Mouse (Mus musculus) leukemia stem cell, adult 10-12 weeks (primary cell): ENCODE results near the gene Fam107b. TPM values are rescaled to one million over a fixed set of nuclear protein-coding genes. Genes with fewer than 3 reads are reported as not detected.

Experiments used
- polyA plus RNA-seq: library from polyadenylated mRNA; stranded (reverse); fragments of >175 nt; gene quantifications from 2 replicates; pipeline ENCODE4 v1.2.3, GENCODE M21; 2012; ENCODE audit warnings: low replicate concordance

Fam107b gene
- polyA plus RNA-seq: 56.9 and 77.6 TPM in 2 replicates

GRCm38 (mm10) chr2:3570186-3570585 is at the start of gene Fam107b:
Gene Fam107b, plus strand, starts transcription at chr2:3570488.

Other genes with a start within 250 kb of the Fam107b start
- 0.24 and 1.7 TPM in 2 replicates for gene Rpp38, start 237.8 kb upstream of the Fam107b start, polyA plus RNA-seq
- gene Acbd7, start 234.3 kb upstream of the Fam107b start, polyA plus RNA-seq: not detected in 2 replicates
- not detected in 2 replicates for gene Olah, start 173.3 kb upstream of the Fam107b start, polyA plus RNA-seq
- not detected in 2 replicates for gene Meig1, start 147.8 kb upstream of the Fam107b start, polyA plus RNA-seq
- gene Dclre1c, start 146.4 kb upstream of the Fam107b start, polyA plus RNA-seq: 2.6 and 2.7 TPM in 2 replicates
- 2.2 and 7.3 TPM in 2 replicates for gene Suv39h2, start 95.5 kb upstream of the Fam107b start, polyA plus RNA-seq
- 1.8 and 2.8 TPM in 2 replicates for gene Gm45902, start 57.7 kb upstream of the Fam107b start, polyA plus RNA-seq
- 1.4 and 9.1 TPM in 2 replicates for gene Hspa14, start 57.7 kb upstream of the Fam107b start, polyA plus RNA-seq
- 0.22 TPM in 1 of 2 replicates, not detected in the other for gene Cdnf, start 57.5 kb upstream of the Fam107b start, polyA plus RNA-seq